Mouse (Mus musculus): Measurements from ENCODE around the gene Gm20458.

Gene Gm20458

GRCm38 (mm10) chr2:164494126-164494525 is 33.4 kb downstream of the Gm20458 start:
- in situ Hi-C loops (cut with MboI; ENCODE audit: unreplicated experiment in 2 of 2): no loop called here

GRCm38 (mm10) chr2:164496331-164496730 is 35.6 kb downstream of the Gm20458 start:
- in situ Hi-C loops (cut with MboI; ENCODE audit: unreplicated experiment in 2 of 2): no loop called here

DNA sequence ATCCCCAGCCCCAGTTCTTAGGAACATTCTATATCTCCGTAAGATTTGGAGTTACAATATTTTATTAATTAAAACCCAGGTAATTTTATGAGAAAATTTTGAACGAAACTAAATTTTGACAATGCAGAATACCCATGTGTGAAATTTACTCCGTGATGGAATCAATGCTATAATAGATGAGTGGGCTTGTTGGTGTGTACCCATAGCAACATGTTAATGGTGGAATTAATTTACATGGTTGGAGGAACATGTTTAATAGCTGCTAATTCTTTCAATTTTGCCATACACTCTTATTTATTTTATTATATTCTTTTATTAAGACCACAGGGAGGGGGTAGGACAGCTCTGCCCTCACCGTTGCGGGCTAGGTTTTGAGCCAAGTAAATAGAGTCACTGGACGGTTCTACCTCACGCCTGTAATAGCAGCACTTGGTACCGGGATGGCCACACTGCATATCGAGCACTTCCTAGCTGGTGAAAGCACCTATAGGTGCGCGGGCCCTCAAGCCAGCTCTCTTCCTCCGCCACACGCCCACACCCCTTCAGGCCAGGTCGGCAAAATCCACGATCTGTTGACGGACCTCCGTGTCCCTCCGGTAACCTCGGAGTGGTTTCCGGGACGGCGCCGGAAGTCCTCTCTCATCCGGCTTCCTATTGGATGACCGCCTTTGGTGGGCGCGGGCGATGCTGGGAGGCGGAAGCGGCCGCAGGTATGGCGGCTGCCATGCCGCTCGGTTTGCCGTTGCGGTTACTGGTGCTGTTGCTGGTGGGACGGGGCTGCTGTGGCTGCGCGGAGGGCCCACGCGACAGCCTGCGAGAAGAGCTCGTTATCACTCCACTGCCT is 36.3 kb downstream of the Gm20458 start, which contains the start of gene Pigt:
Gene Pigt, plus strand, starts transcription at position 674 of the 844 bp plus-strand sequence.
- in situ Hi-C loops (cut with MboI; ENCODE audit: unreplicated experiment in 2 of 2): no loop called here

DNA sequence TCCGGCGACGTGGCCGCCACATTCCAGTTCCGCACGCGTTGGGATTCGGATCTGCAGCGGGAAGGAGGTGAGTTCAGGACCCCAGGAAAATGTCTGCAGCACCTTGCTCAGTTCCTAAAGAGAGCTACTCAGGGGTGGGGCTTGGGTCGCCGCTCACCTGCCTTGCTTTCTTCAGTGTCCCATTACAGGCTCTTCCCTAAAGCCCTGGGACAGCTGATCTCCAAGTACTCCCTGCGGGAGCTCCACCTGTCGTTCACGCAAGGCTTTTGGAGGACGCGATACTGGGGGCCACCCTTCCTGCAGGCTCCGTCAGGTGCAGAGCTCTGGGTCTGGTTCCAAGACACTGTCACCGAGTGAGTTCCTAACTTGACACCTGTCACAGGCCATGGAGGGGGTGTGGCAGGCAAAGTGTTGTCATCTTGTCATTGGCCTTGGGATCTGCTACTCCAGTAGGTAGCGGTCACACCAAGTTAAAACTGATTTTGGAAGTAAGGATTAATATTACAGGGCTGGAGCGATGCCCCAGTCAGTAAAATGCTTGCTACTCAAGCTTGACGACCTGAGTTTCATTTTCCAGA is 37.0 kb downstream of the Gm20458 start:
- in situ Hi-C loops (cut with MboI; ENCODE audit: unreplicated experiment in 2 of 2): no loop called here

GRCm38 (mm10) chr2:164499317-164499716 is 38.5 kb downstream of the Gm20458 start:
- in situ Hi-C loops (cut with MboI; ENCODE audit: unreplicated experiment in 2 of 2): no loop called here

DNA sequence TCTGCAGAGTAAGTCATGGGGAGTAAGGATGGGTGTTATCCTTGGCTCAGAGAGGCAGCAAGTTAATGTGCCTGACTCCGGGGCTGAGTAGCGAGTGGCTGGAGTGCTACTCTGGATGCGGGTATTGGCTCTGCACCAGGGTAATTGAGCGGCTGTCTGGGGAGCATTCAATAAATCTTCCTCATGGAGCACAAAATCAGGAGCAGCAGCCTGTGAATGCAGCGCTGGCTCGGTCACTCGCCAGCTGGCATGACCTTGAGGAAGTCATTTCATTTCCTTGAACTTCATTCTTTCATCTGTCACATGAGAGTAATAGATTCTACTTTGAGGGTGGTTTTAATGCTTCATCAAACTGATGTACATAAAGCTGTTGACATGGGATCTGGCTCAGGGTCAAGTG is 39.7 kb downstream of the Gm20458 start:
- in situ Hi-C loops (cut with MboI; ENCODE audit: unreplicated experiment in 2 of 2): no loop called here

GRCm38 (mm10) chr2:164504919-164505318 is 44.2 kb downstream of the Gm20458 start:
- in situ Hi-C loops (cut with MboI; ENCODE audit: unreplicated experiment in 2 of 2): no loop called here

GRCm38 (mm10) chr2:164505619-164506347 is 45.0 kb downstream of the Gm20458 start:
- in situ Hi-C loops (cut with MboI; ENCODE audit: unreplicated experiment in 2 of 2): no loop called here

DNA sequence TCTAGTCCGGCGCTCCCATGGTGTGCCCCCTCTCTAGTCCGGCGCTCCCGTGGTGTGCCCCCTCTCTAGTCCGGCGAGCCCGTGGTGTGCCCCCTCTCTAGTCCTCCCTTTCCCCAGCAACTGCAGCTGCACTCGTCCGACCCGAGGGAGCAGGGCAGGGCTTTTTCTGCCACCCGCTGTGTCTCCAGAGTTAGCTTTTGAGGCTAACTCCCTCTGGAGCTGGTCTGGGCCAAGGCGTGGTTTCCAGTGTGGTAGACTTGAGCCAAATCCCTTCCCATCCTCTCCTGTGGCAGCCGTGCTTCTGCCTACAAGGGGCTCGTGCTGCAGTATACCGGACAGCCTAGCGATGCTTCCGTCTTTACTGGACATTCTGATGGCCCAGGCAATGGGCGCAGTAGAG is 47.0 kb downstream of the Gm20458 start:
- in situ Hi-C loops (cut with MboI; ENCODE audit: unreplicated experiment in 2 of 2): no loop called here

DNA sequence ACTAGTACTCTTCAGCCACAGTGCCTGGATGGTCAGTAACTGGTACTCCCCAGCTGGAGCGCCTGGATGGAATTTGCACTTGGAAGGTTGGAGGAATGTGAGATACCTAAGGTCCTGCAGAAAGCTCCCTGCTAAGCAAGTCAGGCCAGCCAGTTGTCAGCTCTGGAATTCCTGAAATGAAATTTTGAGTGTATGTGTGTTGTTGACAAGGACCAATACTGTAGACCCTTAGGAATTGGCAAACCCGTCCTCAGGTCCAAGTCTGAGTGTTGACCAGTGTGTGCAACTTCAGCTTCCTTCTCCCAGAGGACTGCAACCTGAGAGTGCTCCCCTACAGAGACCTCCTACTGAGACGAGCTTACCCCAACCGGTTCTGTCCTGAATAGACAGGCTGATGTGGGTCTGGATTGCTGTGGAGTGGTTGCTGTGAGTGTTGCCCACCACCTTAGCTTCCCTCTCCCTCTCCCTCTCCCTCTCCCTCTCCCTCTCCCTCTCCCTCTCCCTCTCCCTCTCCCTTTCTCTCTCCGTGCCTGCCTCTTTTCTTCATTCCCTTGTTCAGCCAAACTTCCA is 49.9 kb downstream of the Gm20458 start:
- in situ Hi-C loops (cut with MboI; ENCODE audit: unreplicated experiment in 2 of 2): no loop called here

- in situ Hi-C loops (cut with MboI; ENCODE audit: unreplicated experiment in 2 of 2): no loop called here
Observed at GRCm38 (mm10) chr2:164512121-164512909, 51.5 kb downstream of the Gm20458 start.

DNA sequence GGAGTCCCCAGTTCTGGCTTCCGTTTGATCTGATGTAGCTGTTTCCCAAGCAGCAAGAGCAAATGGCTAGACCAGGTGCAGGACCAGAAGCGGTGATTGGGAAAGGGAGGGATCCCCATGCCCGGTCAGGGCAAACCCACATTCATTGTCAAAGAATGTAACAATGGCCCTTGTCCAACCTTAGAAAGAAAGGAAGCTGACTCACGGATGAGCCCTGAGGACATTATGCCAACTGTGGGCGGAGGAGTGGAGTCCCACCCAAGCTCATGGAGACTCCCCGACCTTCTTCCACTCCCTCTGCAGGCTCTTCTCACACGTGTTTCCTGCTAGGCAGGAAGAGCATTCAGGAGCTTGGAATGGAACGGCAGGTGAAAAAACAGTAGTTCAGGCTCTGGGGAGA is 52.6 kb downstream of the Gm20458 start:
- in situ Hi-C loops (cut with MboI; ENCODE audit: unreplicated experiment in 2 of 2): no loop called here

DNA sequence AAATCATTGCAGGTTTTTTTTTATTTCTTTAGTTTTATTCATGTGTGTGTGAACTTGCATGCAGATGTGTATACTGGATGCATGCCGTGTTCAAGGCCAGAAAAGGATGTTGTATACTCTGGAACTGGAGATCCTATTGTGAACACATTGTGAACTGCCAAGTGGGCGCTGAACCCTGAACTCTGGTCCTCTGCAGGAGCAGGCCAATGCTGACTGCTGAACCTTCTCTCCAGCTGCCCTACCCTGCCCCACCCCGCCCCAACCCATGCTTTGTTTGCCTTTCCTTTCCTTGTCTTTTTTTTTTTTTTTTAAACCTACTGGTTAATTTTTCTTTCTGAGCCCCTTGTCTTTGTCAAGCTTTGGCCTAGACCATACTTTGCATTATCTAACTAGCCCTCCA is 54.1 kb downstream of the Gm20458 start:
- in situ Hi-C loops (cut with MboI; ENCODE audit: unreplicated experiment in 2 of 2): loop anchor here (5.0 kb wide), 2 partner anchors 53 to 98 kb away; partner anchors contain the start of gene Gm20458 (in 2 of the 2)

GRCm38 (mm10) chr2:164515897-164516296 is 55.1 kb downstream of the Gm20458 start:
- in situ Hi-C loops (cut with MboI; ENCODE audit: unreplicated experiment in 2 of 2): loop anchor here (5.0 kb wide), 2 partner anchors 54 to 99 kb away; partner anchors contain the start of gene Gm20458 (in 2 of the 2)

DNA sequence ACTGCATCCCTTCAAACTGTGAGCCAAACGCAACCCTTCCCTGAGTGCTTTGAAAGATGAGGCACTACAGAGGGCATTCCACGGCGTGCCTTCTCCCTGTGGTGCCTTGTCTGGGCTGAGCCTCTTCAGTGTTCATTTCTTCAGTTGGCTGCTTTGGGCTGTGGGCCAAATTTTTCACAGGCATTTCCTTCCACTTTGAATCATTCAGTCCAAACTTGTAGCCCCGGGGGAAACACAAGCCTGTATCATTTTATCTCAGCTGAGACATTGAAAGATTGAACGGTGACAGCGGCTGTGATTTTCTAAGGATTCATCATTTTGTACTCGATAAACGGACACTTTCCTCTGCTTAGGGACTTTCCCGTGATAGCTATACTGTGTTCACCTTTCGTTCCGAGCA is 55.8 kb downstream of the Gm20458 start:
- in situ Hi-C loops (cut with MboI; ENCODE audit: unreplicated experiment in 2 of 2): loop anchor here (5.0 kb wide), 2 partner anchors 54 to 99 kb away; partner anchors contain the start of gene Gm20458 (in 2 of the 2)

- in situ Hi-C loops (cut with MboI; ENCODE audit: unreplicated experiment in 2 of 2): loop anchor here (5.0 kb wide), 2 partner anchors 55 to 100 kb away; partner anchors contain the start of gene Gm20458 (in 2 of the 2)
Observed at GRCm38 (mm10) chr2:164517485-164518221, 56.9 kb downstream of the Gm20458 start.

GRCm38 (mm10) chr2:164518266-164519170 is 57.8 kb downstream of the Gm20458 start:
- in situ Hi-C loops (cut with MboI; ENCODE audit: unreplicated experiment in 2 of 2): loop anchor here (5.0 kb wide), 2 partner anchors 56 to 101 kb away; partner anchors contain the start of gene Gm20458 (in 2 of the 2)

GRCm38 (mm10) chr2:164519171-164519526 is 58.4 kb downstream of the Gm20458 start:
- in situ Hi-C loops (cut with MboI; ENCODE audit: unreplicated experiment in 2 of 2): loop anchor here (5.0 kb wide), 2 partner anchors 57 to 102 kb away; partner anchors contain the start of gene Gm20458 (in 2 of the 2)
